23 mouse cellular contexts compared by ENCODE assay signal in the genomic region with DNA sequence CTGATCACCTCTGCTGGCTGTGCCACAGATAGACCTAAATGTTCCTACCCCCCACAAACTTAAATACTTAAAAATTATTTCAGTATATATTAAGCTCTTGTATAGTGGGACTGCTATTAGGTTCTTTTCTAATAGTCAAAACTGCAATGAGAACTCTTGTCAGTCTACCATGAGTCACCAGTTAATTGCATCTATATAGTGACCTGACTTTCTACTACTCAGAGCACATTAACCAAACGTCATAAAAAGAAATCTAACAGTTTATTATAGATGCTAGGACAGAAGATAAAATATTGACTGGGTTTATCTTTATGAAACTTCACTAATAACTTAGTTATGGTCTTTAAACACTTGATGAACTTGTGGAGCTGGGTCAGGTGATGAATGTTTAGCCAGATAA. TPM values are rescaled to one million over a fixed set of nuclear protein-coding genes. Genes with fewer than 3 reads are reported as not detected.
"Had no signal": no experiment of that assay in that cellular context is flagged by ENCODE, and none has a peak within 500 bp of the region (broad histone marks: within the 10 kb centered on the region; RNA-seq: fewer than 3 reads in every experiment).

No protein-coding gene starts in this region.

- H3K9ac ChIP-seq: neural tube, embryonic 12.5 days; neural tube, embryonic 13.5 days; neural tube, embryonic 15.5 days; stomach, embryonic 15.5 days had no signal

- H3K27me3 ChIP-seq: neural tube, embryonic 12.5 days; neural tube, embryonic 13.5 days; neural tube, embryonic 15.5 days; stomach, embryonic 15.5 days had no signal

- H3K4me3 ChIP-seq: neural tube, embryonic 12.5 days; neural tube, embryonic 13.5 days; neural tube, embryonic 15.5 days; stomach, embryonic 15.5 days had no signal

- H3K4me1 ChIP-seq: neural tube, embryonic 12.5 days; neural tube, embryonic 13.5 days; neural tube, embryonic 15.5 days; stomach, embryonic 15.5 days had no signal

- H3K36me3 ChIP-seq: neural tube, embryonic 12.5 days; neural tube, embryonic 13.5 days; neural tube, embryonic 15.5 days; stomach, embryonic 15.5 days had no signal

- H3K9me3 ChIP-seq: neural tube, embryonic 12.5 days; neural tube, embryonic 13.5 days; neural tube, embryonic 15.5 days; stomach, embryonic 15.5 days had no signal

- H3K4me2 ChIP-seq: neural tube, embryonic 12.5 days; neural tube, embryonic 13.5 days; neural tube, embryonic 15.5 days; stomach, embryonic 15.5 days had no signal

- H3K27ac ChIP-seq: neural tube, embryonic 12.5 days; neural tube, embryonic 13.5 days; neural tube, embryonic 15.5 days; stomach, embryonic 15.5 days; stomach, postnatal 0 days had no signal

- DNase-seq: retina, postnatal 1 day; right cerebral cortex, adult 18-20 months; right cerebral cortex, postnatal 14 days; right cerebral cortex, postnatal 25 days; right cerebral cortex, postnatal 4 days; spleen, adult 18-20 months; thymus, adult 2 months; thymus, postnatal 14 days; thymus, postnatal 25 days; thymus, postnatal 36 days; thymus, postnatal 4 days had no signal

RNA-seq across cellular contexts. Expression of a gene that starts 21.5 kb away (rescaled TPM):
- total RNA-seq: neutrophil, adult 5-6 weeks had no signal
- polyA plus RNA-seq: neural tube, embryonic 12.5 days; neural tube, embryonic 13.5 days; neural tube, embryonic 14.5 days; neural tube, embryonic 15.5 days had no signal

RNA-seq across cellular contexts. Expression of a gene that starts 24.7 kb away (rescaled TPM):
- total RNA-seq: neutrophil, adult 5-6 weeks had no signal
- polyA plus RNA-seq: neural tube, embryonic 12.5 days; neural tube, embryonic 13.5 days; neural tube, embryonic 14.5 days; neural tube, embryonic 15.5 days; stomach, embryonic 14.5 days; urinary bladder, adult 2 months had no signal

RNA-seq across cellular contexts. Expression of a gene that starts 51.8 kb away (rescaled TPM):
- total RNA-seq: neutrophil, adult 5-6 weeks had no signal
- polyA plus RNA-seq: neural tube, embryonic 12.5 days; neural tube, embryonic 13.5 days; neural tube, embryonic 14.5 days; neural tube, embryonic 15.5 days; stomach, embryonic 14.5 days; stomach, embryonic 15.5 days; stomach, embryonic 16.5 days; stomach, postnatal 0 days; testis, adult 2 months; thymus, postnatal 0 days; urinary bladder, adult 2 months had no signal
